Mouse (Mus musculus) kidney, postnatal 25 days (tissue): ENCODE results near the gene Clrn3.
"Not testable (repeated sequence)": the region's sequence is repeated elsewhere in the genome, so short reads cannot be mapped to it uniquely, and the experiment has no call there.

Source experiments
- DNase-seq, 2 experiments: peaks; one replicate each; pipeline ENCODE4 v3.0.0; 2021; ENCODE audit warnings: mixed read lengths in 2 of 2

Clrn3 gene

DNA sequence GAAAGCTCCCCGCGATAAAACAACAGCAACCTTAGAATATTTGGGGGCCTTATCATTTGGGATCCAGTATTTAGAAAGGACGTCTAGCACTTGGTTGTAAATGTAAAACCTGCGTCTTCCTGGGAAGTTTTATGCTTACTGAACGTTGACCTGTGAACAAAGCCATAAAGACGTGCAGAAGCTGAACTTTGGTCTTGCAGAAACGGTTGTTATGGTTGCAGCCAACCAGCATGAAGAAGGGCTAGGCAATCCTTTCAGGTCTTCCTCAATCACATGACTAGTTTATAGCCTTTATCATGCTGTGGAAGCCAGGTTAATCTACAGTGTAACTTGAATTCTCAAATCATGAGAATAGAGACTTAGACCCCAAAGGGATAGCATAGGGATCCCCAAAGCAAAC is at the start of gene Clrn3:
Gene Clrn3, minus strand, starts transcription at position 140 of the 400 bp plus-strand sequence.
- DNase-seq, result peak; percentile 46 to 81

- no peak for DNase-seq
Measured at GRCm38 (mm10) chr7:135576329-135576728, 47.9 kb upstream of the Clrn3 start.

- not testable (repeated sequence) for DNase-seq
Measured at GRCm38 (mm10) chr7:135575319-135576069, 47.0 kb upstream of the Clrn3 start.

DNA sequence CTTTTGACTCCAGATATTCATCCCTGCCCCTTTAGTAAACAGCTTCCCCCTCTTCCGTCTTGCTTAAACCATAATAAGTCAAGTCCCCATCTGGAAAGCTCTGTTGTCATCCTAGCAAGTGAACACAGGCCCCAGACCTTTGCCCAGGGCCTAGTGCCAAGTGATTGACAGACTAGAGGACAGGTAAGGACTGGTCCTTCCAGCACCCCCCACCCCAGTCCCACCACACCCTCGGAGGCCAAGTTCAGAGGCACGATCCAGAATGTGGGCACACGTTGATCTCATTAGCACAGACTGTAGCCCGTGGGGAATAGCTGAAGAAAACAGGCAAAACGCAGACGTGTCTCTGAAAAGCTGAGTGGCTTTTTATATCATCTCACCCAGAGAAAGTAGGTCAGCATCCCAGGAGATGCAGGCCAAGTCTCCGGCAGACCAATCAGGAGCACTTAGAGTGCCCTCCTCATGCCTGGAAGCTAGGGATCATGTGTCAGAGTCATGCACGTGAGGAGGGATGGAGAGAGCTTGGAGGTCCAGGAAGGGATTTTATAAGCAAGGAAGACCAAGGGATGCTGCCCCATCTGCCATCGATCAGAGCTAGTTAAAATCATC is 43.6 kb upstream of the Clrn3 start:
- no peak for DNase-seq

DNA sequence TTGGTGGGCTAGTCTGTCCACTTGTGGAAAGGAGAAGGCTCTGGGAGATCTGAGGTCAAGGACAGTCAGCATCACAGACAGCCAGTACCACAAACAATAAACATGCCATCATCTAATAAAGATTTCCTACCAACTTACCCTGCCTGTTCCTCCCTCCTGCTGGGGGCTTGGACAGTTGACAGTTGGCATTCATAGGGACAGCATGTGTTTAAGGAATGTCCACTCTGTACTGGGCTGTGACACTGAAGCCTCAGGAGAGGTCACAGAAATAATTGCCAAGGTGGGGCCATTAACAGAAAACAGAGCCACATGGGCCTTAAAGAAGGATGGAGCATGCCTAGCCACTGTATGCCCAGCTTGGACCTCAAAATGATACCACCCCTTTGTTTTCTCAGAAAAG is 42.9 kb upstream of the Clrn3 start:
- DNase-seq, result no peak

DNA sequence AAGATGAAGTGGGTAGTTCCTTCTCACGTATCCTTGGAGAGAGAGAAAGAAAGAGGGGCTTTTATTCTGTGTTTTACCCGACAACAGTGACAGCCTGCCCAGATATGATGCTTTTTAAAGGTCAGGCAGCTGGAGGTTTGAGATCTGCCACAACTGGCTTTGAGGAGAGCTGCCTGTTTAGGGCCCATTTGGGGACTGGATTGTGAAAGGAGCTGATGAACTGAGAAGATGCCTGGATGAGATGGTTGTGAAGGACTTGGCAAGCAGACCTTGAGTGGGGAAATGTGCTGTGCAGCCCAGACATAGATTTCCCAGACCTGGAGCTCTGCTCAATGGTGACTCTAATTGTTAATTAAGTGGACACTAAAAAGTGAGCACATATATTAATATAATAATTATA is 40.1 kb upstream of the Clrn3 start:
- DNase-seq, result no peak

- no peak for DNase-seq
Measured at GRCm38 (mm10) chr7:135567582-135567981, 39.1 kb upstream of the Clrn3 start.

DNA sequence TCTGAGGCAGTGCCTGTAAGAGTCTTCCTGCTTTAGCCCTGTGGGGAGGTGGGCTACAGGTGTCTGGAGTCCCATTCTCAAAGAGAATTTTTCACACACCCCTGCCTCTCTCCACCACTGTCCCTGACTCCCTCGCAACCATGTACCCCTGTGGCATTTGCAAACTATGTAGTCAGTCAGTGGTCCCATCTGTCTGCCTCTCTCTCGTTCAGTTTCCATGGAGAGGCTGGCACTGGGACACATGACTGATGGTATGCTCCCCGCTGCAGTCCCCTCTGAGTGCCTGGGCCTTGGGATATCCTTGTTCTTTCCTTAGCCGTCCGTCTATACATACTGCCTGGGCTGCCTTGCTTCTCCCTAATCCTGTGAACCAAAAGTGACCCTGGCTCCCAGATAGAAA is 37.6 kb upstream of the Clrn3 start:
- no peak for DNase-seq

DNA sequence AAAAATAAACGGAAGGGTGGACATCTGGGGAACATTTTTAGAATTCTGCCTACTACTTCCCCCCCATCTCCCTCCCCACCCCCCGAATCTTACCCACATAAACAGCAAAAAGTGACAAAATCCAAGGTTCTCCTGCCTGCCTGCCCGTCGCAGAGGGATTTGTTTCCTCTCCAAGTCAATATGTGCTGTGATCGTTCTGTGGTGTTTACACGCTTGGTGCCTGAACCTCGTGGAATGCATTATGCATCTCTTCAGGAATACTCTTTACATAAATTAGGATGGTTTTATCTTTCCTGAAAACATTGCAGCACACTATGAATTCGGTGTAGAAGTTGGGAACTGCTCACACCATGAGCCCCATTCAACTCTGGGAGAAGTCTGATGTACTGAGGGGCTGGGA is 35.6 kb upstream of the Clrn3 start:
- DNase-seq, result no peak

DNA sequence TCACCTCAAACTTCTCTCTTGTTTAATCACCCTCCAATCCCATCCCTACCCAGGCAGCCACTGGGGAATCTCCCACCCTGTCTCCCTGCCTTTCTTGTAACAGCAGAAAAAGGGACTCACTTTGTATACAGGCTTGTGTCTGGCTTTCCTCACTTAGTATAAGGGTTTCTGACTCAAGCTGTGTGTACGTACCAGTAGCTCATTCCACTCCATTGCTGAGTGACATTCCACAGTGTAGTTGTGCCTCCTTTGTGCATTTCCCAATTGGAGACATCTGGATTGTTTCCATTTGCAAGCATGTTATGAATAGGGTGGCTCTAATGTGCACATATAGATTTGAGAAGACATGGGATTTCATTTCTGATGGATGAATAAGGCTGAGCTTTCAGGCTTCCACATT is 31.8 kb upstream of the Clrn3 start:
- no peak for DNase-seq

DNA sequence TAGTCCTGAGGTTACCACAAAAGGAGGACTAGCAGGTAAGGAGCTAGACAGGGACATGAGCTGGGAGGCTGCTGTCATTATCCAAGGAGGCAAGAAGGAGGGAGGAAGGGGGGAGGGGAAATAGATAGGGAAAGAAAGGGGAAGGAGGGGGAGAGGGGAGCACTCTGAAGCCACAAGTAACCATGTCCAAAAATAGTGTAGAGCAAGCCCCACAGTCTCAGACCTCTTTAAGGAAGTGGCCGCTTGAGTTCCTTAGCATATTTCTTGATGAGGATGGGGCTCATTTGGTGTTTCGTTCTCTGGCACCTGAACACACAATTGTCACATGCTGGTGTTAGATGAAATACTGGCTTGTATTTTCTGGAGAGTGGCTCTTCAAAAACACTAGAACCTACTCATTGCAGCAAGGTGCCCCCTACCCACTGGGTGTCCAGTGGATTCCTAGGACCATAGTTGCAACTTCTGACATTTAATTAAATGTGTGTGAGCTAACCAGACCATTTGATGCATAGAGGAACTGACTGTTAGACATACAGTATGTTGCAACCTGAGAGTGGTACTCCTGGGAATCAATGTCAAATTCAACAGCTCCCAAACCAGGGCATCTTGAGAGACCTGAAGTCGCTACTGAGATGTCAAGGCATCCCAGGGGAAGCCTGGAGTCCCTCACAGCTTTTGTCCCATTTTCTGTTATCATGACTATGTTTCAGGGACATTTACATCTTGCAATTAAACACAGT is 28.4 kb upstream of the Clrn3 start:
- DNase-seq, result no peak

DNA sequence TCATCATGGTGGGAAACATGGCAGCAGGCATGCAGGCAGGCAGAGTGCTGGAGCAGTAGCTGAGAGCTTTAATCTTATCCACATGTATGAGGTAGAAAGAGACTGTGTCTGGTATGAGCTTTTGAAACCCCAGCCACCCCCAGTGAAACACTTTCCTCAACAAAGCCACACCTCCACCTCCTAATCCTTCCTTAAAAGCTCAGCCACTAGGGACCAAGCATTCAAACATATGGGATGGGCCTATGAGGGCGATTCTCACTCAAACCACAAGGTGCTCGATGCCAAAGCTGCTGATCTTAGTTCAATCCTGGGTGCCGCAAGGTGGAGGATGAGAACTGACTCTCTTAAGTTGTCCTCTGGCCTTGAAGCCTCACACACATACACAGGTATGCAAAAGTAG is 25.1 kb upstream of the Clrn3 start:
- DNase-seq, result no peak

DNA sequence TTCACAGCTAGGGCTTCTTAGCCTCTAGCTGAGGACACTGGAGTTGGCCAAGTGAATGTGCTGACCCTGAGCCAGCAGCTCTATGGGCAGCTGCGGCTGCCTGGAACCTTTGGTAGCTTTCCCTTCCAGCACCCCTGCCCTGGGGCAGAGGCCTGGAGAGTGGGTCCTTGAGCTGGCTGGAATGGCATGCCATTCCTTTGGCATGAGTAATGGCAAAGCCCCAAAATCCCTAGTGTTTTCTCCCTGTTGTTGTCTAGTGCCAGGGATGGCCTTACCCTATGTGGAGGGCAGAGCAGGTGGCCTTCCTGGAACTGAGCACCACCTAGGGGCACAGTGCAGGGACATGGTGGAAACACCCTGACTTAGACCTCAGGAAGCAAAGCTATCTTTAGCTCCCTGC is 23.1 kb upstream of the Clrn3 start:
- DNase-seq, result no peak

DNA sequence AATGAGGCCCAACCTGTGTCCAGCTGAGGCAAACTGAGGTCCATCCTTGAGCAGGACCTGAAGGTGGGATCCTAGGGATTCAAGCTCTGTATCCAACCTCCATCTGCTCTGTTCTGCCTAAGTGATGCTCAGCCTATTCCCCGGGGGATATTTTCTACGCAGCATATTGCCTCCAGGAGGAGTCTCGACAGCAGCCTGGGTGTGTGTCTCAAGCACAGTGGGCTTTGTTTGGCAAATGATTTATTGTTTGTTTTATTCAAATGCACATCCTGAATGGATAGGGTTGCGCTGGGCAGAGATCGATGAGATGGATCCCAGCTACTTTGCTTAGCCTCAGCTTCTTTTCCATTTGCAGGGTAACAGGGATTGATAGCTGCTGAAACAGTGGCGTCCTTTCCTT is 20.0 kb upstream of the Clrn3 start:
- DNase-seq, result no peak

DNA sequence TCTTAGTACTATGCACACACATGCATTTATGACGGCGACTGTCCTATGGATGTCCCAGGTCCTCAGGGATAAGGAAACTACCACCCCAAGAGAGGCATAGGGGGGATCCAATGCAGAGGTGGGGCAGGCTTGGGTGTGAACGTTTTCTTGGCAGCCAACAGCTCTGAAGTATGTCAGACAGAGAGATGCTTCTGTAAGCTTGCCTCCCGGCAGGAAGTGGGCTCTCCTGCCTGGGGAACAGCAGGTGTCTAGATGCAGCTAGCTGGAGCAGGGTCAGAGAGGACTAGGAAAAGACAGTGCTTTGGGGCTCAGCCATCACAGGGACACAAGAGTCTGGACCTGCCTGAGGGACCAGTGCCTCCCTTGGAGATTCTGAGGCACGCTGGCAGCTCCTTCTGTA is 18.1 kb upstream of the Clrn3 start:
- no peak for DNase-seq

DNA sequence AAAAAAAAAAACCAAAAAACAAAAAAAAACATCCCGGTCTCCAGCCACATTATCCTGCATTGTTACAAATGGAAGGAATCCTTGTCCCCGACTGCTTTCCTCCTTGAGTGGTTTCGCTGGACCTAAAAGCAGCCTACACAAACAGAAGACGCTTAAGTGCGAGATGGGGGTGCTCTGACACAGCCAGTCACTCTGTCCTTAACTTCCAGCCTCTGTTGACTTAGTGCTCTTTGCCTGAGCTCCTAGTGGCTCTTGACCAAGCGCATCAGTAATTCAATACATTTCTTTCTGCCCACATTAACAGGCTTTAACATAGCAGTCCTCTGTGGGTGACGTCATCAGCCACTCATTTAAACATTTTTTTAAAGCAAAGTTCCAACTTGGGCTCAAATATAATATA is 17.5 kb upstream of the Clrn3 start:
- no peak for DNase-seq

DNA sequence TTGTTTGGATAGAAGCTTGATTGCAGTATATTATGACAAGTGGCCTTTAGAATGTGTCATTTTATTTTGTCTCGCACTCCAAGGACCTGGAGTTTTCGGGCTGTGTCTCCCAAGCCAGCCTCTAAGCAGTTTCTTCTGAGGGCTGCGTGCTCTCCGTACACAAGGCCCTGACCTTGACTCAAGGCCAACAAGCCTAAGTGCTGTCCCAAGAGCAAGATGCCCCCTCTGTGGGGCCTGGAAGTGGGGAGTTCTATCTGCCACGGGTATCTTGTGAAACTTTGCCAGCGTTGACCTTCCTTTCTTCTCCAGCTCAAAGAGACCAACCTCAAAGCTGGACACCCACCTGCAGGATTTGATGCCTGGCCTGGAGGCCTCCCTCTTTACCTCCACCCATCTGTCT is 15.9 kb upstream of the Clrn3 start:
- no peak for DNase-seq

GRCm38 (mm10) chr7:135543033-135543432 is 14.6 kb upstream of the Clrn3 start:
- no peak for DNase-seq

- no peak for DNase-seq
Measured at GRCm38 (mm10) chr7:135542235-135542634, 13.8 kb upstream of the Clrn3 start.

DNA sequence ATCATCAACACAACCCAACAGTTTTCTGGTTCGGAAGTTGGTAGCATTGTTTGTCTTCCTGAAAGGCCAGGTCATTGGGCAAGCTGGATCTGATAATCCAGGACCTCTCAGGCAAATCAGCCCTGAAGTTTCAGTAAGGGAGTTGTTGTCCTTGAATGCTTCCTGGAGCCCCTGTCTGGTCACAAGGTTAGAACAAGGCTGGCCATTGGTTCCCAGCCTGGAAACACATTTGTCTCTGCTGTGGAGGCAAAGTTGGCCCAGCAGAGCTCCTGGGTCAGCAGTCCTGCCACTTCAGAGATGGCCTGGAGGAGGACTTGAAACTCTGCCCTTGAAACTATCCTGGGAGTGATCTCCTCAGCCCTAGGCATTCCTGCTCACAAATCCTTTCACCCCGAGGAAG is 11.0 kb upstream of the Clrn3 start:
- peak in 1 of 2 experiments; percentile 49 for DNase-seq

DNA sequence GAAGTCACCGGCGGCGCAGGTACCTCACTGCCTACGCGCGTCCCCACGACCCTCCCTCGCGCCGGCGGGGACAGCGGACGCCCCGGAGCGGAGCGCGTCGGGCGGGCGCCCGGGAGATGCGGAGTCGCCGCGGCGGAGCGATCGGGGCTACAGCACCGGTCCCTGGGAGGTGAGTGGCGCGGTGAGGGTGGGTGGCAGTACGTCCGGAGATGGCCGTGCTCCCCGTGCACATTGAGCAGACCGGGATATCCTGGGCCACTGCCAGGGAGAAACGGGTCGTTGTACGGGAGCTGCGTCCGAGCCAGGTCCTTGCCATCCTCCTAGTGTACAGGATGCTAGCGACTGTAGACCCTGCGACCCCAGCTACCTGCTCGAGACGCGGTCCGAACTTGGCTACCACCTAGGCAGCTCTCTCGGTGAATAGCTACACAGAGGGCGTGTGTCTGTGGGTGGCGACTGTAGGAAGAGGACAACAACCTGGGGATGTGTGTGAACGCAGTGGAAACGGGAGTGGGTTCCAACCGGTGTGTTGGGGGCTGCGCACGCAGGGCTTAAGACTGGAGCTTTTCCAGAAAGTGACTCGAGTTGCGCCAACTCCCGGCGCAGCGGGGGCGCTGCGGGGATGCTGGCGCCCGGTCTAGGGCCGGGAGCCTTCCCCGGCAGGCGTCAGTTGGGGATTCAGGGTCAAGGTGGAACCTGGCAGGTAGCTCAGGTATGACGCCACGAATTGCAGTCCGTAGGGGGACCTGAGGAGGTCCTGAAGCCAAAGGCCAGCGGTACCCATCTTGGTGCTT is 9.7 kb upstream of the Clrn3 start:
- peak; percentile 32 to 60 for DNase-seq

GRCm38 (mm10) chr7:135537341-135537901 is 9.0 kb upstream of the Clrn3 start, which contains the start of gene Ptpre:
TSS of gene Ptpre (plus strand) at chr7:135537481.
- DNase-seq, result peak; percentile 86 to 90

GRCm38 (mm10) chr7:135535908-135536307 is 7.5 kb upstream of the Clrn3 start:
- DNase-seq, result no peak
